Mouse (Mus musculus) brain, embryonic 14.5 days (tissue): Measurements from ENCODE around the gene Baz1a.

Experiments
- CTCF ChIP-seq: fragments of 200-500 bp; IDR thresholded peaks from 2 replicates; pipeline ENCODE4 v1.5.1; 2012; ENCODE audit warnings: inconsistent platforms, mild to moderate bottlenecking, moderate library complexity, borderline replicate concordance; ENCODE audit not compliant: insufficient read depth, insufficient read length; ENCODE audit errors: extremely low read depth
- POLR2A ChIP-seq: fragments of 200-500 bp; IDR thresholded peaks from 2 replicates; pipeline ENCODE4 v1.6.1; 2012; ENCODE audit warnings: mild to moderate bottlenecking, inconsistent platforms, borderline replicate concordance; ENCODE audit not compliant: poor library complexity, insufficient read depth, insufficient read length, severe bottlenecking; ENCODE audit errors: extremely low read depth

- TF ChIP-seq CTCF (no peak), POLR2A (no peak)
These were observed 48.5 kb downstream of the Baz1a start for GRCm38 (mm10) chr12:54965532-54966160.
